Mouse (Mus musculus): ENCODE data around the gene Mogs.

Gene Mogs

DNA sequence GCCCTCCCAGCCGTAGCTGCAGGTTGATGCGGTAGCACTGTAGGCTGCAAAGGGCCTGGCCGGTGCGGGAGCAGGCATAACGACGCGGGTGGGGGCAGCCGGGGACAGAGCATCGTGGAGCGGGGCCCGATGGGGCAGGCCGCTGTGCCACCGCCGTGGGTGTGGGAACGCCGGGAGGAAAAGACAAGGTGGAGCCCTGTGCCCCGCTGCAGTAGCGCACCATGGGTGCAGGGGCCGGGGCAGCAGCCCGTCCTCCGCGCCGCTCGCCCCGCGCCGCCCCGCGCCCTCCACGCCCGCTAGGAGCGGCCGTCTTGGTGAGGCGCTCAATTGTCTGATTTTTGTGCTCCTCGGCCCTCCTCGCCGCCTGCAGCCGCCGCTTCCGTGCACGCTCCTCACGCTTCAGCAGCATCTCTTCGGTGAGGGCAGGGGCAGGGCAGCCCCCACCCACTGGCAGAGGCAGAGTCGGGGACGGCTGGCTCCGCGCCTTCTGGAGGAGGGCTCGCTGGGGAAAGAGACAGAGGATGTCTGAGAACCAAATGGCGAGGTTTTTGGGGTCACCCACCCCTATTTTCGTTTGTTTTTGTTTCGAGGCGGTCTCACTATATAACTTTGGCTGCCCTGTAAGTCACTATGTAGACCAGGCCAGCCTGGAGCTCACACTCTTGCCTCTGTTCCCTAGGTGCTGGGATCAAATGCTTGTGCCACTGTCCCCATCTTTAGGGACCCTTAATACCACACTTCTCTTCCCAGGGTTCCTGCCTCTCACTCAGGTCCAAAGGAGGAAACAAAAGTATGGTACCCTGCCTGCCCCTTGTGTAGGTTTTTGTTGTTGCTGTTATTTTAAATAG is 6.8 kb downstream of the Mogs start:
- no peak for DNase-seq (ENCODE audit: low spot score in 2 of 2)

DNA sequence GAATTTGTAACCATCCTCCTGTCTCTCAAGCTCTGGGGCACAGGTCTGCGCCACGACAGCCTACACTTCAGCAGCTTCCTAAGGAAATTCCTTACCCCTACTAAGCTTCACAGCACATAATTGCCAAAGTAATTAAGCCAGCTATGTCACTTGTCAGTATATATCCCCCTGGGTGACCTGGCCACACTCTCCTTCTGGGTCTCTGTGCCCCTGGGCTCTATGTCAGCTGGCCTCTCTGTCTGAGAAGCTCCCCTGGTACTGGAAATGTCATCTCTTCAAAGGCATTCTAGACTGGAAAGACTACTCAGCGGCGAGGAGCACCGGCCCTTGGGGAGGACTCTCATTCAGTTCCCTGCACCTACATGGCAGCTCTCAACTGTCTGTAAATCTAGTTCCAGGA is 7.7 kb downstream of the Mogs start:
- no peak for DNase-seq (ENCODE audit: low spot score in 2 of 2)

DNA sequence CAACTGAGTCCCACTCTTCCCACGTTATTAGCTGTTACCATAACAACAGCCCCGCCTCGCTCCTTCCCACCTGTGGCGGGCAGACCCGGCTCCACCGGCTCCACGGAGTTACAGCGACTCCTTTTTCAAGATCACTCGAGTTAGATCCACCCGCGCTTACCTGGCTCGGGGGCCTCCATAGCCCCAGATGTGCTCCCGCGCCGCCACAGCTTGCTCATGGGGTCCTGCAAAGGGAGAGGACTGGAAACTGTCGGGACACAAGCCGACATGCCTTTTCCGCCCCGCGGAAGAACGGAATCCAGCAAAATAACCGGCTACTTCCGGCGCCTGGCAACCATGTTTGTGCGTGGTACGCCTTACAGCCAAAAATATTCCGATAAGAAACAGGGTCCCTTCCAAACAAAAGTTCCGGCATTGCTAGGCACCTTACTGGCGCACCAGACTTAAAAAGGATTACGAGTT is 9.6 kb downstream of the Mogs start:
- DNase-seq (ENCODE audit: low spot score in 2 of 2), result peak; percentile 86 to 93

DNA sequence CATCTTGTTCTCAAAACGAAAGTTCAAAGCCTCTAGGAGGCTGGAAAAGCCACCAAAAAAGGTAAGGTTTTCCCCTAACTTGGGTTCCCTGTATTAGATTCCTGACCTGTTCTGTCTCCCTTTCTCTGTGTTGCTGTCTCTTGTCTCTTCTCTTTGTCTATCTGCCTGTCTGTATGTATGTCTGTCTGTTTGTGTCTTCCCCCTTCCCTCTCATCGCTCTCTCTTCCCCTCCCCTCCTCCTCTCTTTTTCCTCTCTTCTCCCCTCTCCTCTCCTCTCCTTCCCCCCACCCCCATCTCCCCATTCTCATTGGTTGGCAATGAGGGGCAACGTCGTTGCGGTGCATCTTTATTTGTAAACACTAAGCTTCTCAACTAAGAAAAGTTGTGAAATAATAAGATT is 10.0 kb downstream of the Mogs start, which contains the start of gene Ino80b:
Ino80b (minus strand) TSS at position 101 of the 400 bp plus-strand sequence.
- DNase-seq (ENCODE audit: low spot score in 2 of 2), result no peak

DNA sequence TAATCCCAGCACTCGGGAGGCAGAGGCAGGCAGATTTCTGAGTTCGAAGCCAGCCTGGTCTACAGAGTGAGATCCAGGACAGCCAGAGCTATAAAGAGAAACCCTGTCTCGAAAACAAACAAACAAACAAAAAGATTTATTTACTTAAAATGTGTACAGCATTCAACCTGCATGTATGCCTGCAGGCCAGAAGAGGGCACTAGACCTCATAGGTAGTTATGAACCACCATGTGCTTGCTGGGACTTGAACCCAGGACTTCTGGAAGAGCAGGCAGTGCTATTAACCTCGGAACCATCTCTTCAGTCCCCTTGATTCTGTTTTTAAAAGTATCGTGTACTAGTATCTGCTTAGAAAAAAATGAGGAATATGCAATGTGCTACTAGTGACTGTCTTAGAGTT is 12.1 kb downstream of the Mogs start:
- no peak for DNase-seq (ENCODE audit: low spot score in 2 of 2)

DNA sequence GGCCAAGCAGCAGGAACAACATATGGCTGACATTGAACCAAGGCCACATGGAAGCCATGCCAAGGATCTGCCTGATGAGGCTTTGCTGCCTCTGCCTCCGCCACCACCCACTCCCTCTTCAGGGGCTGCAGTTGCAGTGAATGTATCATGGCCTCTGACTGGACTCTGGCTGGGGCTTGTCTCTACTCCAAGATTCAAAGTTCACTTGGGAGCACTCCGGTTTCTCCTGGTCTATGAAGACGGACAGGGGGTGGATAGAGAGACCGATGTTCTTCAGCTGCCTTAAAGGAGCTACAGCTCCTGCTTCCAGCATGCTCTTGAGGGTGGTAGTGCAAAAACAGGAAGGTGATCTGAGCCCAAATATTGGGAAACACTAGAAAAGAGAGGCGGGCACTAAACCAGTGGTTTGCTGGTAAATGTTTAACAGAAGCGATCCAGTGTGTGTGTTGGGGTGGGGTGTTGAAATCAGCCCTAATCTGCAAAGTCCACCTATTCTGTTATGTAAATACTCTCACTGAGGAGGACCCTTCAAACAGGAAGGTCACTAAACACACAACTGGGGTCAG is 16.3 kb downstream of the Mogs start:
- DNase-seq (ENCODE audit: low spot score in 2 of 2), result no peak

DNA sequence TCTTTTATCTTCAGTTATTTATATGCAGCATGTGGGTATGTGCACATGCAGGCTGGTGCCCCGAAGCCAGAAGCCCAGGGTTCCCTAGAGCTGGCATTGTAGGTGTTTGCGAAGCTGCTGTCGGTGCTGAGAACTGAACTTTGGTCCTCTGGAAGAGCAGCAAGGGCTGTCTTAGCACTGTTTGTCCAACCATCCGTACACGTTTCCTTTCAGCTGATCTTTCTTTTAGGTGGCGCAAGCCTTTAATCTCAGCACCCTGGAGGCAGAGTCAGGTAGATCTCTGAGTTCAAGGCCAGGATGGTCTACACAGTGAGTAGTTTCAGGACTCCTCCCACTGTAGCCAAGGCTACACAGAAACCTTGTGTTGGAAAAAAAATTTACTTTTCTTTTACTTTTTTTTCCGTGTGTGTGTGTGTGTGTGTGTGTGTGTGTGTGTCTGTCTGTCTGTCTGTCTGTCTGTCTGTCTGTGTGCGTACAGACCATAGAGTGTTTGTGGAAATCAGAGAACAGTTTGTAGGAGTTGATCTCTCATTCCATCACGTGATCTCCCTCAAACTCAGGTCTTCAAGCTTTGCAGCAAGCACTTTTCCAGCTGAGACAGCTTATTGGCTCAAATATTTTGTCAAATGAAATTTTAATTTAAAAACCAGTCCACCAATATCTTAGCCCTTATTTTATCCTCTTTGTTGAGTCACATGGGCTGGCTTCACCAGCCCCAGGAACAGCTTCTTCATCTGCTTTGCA is 17.1 kb downstream of the Mogs start:
- no peak for DNase-seq (ENCODE audit: low spot score in 2 of 2)

DNA sequence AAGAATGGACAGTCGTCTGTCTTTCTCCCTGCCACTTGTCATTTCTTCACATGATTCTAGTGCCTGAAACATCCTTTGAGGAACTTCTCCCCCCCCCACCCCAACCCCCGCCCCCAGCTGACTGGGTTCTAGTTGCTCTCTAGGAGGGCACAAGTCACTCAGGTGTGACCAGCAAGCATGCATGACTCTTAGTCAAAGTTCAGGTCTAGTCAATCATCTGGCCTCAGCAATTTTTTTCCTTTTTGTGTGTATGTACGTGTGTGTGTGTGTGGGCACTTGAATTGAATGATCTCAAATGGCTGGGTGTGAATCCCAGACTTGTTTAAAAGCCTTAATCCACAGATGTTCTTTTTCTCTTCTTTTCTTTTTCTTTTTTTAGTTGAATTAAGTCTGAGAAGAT is 18.9 kb downstream of the Mogs start:
- DNase-seq (ENCODE audit: low spot score in 2 of 2), result no peak

DNA sequence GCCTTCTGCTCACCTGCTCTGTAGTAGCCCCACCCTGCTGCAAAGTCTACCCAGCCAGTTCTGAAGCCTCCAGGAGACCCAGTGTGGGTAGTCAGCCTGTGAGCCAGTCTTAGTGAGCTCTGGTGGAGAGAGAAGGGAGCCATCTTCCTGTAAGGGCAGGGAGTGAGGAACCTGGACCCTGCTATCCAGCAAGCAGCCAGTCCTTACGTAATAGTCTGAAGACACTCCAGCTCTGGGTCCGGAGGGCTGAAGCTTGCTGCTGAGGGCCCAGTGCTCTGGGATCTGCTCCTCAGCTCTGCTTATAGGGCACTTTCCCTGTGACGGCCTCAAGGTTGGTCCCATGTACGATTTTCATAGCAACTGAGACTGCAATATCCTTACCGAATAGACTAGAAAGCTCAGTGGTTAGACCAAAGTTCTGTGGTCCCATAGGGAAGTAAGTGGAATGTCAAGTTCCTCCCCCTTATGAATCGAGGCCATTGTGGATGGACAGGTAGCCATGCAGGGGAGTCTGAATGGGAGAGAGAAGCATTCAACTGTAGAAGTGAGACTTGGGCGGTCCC is 19.7 kb downstream of the Mogs start, which contains the start of gene Rtkn:
Rtkn (plus strand) TSS at position 513 of the 563 bp plus-strand sequence.
- no peak for DNase-seq (ENCODE audit: low spot score in 2 of 2)

DNA sequence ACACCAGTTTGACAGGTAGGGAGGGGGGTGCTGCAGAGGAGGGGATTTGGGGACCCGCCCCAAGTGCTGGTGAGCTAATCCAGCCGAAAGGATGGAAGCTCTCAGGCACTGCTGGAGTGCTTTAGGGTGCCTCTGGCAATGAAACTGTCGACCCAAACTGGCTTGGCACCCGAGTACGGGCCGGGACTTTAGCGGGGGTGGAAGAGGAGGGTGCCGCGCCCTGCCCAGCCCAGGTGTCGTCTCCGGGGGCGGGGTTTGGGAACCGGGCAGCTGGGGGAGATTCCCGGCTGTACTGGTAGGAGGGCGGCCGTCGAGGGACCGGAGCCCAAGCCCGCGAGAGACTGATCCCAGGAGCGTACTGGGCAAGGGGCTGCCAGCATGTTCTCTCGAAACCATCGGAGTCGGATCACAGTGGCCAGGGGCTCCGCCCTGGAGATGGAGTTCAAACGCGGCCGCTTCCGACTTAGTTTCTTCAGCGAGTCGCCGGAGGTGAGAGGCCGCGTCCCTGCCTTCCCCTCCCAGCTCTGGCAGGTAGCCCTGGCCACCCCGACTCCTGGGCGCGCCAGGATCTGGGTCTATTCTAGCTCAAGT is 20.4 kb downstream of the Mogs start:
- peak in 1 of 2 experiments; percentile 47 for DNase-seq (ENCODE audit: low spot score in 2 of 2)

DNA sequence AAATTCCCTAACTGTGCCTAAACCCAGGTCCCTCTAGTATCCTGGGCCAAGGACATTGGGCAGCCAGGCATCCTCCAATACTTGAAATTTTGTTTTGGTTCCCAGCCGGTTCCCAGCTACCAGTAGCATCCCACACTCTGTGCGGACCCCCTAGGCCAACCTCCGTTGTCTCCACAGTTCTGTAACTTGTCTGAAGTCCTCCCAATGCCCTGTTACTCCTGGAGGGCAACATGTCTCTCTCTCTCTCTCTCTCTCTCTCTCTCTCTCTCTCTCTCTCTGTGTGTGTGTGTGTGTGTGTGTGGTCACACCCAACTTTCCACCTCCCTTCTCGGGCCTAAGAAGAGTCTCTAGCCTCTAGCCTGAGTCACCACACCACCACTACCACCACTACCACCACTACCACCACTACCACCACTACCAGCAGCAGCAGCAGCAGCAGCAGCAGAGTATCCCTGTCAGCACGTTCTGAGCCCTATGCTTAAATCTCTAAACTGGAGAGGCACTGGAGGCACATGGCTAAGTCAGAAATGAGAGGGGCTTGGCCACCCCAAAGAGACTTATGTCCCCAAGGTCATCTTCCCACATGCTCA is 21.1 kb downstream of the Mogs start:
- DNase-seq (ENCODE audit: low spot score in 2 of 2), result no peak

DNA sequence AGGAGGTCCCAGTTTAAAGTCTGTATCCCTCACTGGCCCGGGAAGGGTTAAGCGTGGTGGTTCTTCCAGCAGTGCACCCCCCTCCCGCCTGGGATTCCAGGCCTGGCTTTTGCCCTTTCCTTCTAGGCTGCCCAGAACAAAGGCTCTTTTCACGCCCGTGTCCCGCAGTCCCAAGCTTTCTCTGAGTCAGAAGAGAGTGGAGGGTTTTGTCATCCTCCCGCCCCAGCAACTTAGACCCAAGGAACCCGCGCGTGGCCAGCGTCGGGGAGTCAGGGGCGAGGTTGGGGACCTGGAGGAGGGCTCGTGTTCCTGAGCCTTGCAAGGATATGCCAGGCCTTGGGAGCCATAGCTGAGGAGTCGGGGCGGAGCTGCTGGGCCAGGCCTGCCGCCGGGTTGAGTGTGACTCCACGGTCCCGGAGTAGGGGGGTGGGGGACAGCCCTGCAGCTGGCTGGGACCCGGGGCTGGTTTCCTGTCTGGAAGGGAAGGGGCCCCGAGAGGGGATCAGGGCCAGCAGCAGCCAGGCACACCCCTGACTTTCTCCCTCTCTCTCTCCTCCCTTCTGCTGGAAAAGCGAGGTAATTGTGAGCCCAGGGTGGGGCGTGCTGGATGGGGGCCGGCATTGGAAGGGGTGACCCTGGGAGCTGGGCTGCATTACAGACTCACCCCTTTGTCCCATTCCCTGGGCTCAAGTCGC is 21.7 kb downstream of the Mogs start:
- no peak for DNase-seq (ENCODE audit: low spot score in 2 of 2)

DNA sequence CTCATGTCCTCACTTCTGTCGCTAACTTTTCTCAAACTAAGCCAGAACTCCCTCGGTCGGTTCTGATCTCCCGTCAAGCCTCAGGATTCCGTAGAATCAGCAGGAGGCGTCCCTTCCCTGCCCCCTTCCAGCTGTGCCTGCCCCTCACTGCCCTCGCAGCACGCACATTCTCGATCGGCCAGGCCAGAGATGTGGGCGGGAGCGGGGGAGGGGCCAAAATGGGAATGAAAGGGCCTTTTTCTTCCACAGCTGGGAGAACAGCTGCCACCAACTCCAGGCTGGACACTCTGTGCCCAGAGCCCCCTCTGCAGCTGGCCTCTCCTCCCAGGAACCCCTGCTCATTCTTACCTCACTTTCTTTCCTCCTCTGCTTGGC is 22.3 kb downstream of the Mogs start:
- DNase-seq (ENCODE audit: low spot score in 2 of 2), result peak; percentile 91

DNA sequence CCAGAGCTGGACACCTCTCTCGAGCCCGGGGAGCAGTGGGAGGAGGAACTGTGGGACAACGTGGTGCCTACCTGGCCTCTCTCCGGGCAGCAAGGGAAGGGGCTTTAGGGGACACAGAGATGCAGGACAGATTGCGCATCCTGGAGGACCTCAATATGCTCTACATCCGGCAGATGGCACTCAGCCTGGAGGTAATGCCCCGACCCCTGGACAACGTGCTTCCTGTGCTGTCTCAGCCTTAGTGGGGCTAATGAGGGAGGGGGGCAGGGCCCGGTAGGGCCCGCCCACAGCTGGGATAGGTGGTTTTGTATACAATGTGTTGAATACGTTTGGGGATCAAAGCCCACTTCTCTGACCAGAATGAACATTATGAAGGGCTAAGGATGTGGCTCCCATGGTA is 22.8 kb downstream of the Mogs start:
- DNase-seq (ENCODE audit: low spot score in 2 of 2), result peak in 1 of 2 experiments; percentile 55

DNA sequence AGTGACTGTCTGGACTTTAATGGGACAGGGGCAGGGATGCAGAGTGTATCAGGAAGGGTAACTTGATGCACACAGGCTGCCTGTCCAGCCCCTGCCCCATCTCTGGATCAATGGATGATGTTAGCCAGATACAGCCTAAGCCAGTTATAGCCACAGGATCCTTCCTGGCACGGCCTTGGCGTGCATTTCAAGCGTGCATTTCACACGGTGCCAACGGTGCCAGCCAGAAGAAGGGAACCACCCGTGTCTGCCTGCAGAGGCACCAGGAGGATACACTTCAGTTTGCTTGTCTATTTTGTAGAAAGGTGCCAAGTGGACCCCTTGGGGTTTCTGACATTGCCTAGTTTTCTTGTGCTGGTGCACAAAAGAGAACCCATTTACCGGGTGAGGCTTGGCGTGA is 24.7 kb downstream of the Mogs start:
- DNase-seq (ENCODE audit: low spot score in 2 of 2), result no peak

DNA sequence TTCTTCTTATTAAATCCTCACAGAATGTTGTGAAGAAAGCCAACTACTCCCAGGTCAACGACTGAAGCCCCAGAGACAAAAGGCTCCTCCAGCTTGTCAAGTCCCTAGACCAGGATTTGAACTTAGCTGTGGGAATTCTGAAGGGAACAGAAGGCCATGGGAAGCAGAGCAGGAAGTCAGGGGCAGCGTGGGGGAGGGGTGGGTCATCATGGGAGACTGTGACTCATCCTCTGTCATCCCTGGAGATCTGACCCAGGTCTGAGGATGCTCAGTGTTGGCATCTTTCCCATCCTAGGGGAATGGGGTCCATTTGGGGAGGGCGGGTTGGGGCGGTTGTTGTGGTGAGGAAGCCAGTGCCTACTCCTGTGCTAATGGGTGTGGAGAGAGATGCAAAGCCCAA is 26.3 kb downstream of the Mogs start:
- DNase-seq (ENCODE audit: low spot score in 2 of 2), result no peak

DNA sequence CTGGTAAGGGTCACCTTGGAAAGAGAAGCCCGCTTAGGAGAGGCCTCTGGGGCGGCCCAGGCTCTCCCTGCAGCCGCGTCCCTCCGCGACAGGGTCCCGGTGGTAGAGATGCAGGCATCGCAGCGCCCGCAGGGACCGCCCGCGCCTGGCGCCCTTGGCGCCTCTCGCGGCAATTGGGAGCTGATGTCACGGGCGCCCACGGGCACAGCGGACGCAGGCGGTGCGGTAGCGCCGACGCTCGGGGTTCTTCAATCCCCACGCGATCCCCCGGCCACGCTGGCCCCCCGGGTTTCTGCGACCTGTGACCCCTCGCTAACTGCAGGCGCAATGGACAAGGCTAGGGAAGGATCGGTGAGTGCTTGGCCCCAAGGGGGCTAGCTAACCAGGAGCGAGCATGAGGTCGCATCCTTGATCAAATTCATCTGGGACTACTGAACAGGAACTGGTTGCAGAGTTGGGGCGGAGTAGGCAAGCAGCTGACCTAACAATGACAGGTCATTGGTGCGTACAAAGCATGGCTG is 27.0 kb downstream of the Mogs start:
- peak in 1 of 2 experiments; percentile 56 for DNase-seq (ENCODE audit: low spot score in 2 of 2)

DNA sequence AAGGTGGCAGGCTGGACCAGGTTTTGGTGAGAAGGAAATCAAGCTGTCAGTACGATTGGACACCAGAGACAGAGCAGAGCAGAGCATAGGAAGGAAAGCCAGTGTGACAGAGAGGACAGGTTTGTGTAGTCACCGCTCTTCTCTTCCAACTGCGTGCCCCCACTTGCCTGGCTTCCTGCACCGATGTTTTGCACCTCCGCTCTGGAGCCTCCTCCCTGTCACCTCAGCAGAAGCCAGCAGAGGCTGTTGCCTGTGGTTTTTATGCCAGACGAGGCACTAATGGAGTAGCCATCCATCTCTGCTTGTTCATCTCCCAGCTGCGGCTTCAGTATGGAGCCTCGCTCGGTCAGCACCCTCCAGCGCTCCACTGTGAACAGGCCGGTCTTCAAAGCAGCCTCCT is 27.6 kb downstream of the Mogs start:
- no peak for DNase-seq (ENCODE audit: low spot score in 2 of 2)

DNA sequence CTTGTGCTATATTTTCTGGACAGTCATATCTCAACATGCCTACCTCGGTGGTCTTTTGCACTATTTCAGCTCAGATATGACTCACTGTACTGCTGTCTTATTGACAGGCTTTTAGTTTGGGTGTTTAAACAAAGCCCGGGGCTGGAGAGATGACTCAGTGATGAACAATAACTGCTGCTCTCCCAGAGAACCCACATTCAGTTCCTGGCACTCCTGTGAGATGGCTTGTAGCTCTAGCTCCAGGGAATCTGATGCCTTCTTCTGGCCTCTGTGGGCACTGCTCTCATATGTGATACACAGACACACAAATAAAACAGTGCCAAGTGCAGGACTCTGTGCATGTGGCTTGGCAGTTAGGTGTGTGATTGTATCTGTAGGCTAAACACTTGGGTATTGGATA is 29.9 kb downstream of the Mogs start:
- no peak for DNase-seq (ENCODE audit: low spot score in 2 of 2)

DNA sequence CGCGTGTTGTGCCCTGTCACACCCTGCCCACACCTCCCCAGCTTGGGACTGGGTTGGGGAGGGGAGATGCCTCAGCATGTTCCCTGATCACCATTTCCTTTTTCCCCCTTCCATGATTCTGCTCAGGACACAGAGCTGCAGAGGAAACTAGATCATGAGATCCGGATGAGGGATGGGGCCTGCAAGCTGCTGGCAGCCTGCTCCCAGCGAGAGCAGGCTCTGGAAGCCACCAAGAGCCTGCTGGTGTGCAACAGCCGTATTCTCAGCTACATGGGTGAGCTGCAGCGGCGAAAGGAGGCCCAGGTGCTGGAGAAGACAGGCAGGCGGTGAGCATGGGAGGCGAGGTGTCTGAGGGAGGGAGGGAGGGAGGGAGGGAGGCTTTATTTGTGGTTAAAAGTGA is 30.5 kb downstream of the Mogs start:
- no peak for DNase-seq (ENCODE audit: low spot score in 2 of 2)

DNA sequence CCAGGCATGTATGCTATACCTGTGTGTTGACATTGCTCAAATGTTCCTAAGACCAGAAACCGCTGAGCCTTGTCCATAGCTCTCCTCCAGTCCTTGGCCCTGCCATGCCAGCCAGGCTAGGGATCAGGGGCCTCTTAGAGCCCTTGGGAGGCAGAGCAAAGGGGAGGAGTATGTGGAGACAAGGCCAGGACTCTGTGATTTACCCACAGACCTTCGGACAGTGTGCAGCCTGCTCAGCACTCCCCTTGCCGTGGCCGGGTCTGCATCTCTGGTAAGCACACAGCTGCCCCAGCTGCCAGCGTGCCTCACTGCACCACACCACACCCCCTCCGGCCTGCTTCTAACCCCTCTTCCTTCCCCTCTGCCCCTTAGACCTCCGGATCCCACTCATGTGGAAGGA is 32.0 kb downstream of the Mogs start:
- no peak for DNase-seq (ENCODE audit: low spot score in 2 of 2)
